8 mouse cellular contexts compared by ENCODE assay signal in genomic region chr5:66150106-66150705, GRCm38 (mm10). TPM values are rescaled to one million over a fixed set of nuclear protein-coding genes. Genes with fewer than 3 reads are reported as not detected.
DNase-seq lines count a peak whose midpoint lies in the region; ATAC-seq and TF ChIP-seq lines count a peak whose summit lies in the region.

No protein-coding gene starts in this region.

- peak overlapping the region; percentile 43 for H3K4me3 ChIP-seq in kidney, postnatal 0 days (replicated peaks; ENCODE audit: low read depth, low read length)
- peak overlapping the region; percentile 42 for H3K4me3 ChIP-seq in hindbrain, embryonic 13.5 days
- H3K4me3 ChIP-seq in midbrain, embryonic 15.5 days, result peak overlapping the region; percentile 37

- no peaks in the 10 kb centered on the region for H3K27me3 ChIP-seq in kidney, postnatal 0 days (ENCODE audit: insufficient read depth, low read length)
- H3K27me3 ChIP-seq in hindbrain, embryonic 13.5 days, result peaks cover 67% of the 10 kb centered on the region
- peaks cover 22% of the 10 kb centered on the region for H3K27me3 ChIP-seq in midbrain, embryonic 15.5 days (replicated peaks)

- intact Hi-C loops in left cerebral cortex, postnatal 4 days (cut with DNase I), result no loop called here

- no peak for ATAC-seq in kidney, postnatal 0 days (replicated peaks; ENCODE audit: low FRiP score, low read depth)
- no peak for ATAC-seq in hindbrain, embryonic 13.5 days (ENCODE audit: low FRiP score)
- ATAC-seq in midbrain, embryonic 15.5 days (replicated peaks), result no peak

- TF ChIP-seq CTCF in kidney, postnatal 0 days (IDR thresholded peaks at IDR 0.05; ENCODE audit: low read depth), result no peak

- H3K36me3 ChIP-seq in kidney, postnatal 0 days (ENCODE audit: insufficient read depth, low read length), result no peaks in the 10 kb centered on the region
- no peaks in the 10 kb centered on the region for H3K36me3 ChIP-seq in hindbrain, embryonic 13.5 days
- H3K36me3 ChIP-seq in midbrain, embryonic 15.5 days (replicated peaks), result no peaks in the 10 kb centered on the region

- no peaks in the 10 kb centered on the region for H3K9me3 ChIP-seq in kidney, postnatal 0 days (replicated peaks; ENCODE audit: low read length)
- no peaks in the 10 kb centered on the region for H3K9me3 ChIP-seq in hindbrain, embryonic 13.5 days
- H3K9me3 ChIP-seq in midbrain, embryonic 15.5 days, result no peaks in the 10 kb centered on the region

- WGBS in kidney, postnatal 0 days, result 2% methylated on average over 18 of the region's 18 CpGs
- 2% methylated on average over 18 of the region's 18 CpGs for WGBS in hindbrain, embryonic 13.5 days
- WGBS in midbrain, embryonic 15.5 days, result 1% methylated on average over 18 of the region's 18 CpGs

- DNase-seq in kidney, postnatal 0 days (ENCODE audit: low spot score), result peak; percentile 24
- DNase-seq in kidney, adult 8-10 months, result no peak
- DNase-seq in embryo, embryonic 10 days (ENCODE audit: low spot score), result peak; percentile 16
- DNase-seq in gastrocnemius, postnatal 4 days (ENCODE audit: low spot score in 2 of 2), result no peak
- no peak for DNase-seq in left cerebral cortex, postnatal 4 days
- no peak for DNase-seq in thymus, postnatal 14 days

- H3K4me2 ChIP-seq in kidney, postnatal 0 days (ENCODE audit: low read length), result peak overlapping the region; percentile 76
- peak overlapping the region; percentile 70 for H3K4me2 ChIP-seq in hindbrain, embryonic 13.5 days
- peak overlapping the region; percentile 73 for H3K4me2 ChIP-seq in midbrain, embryonic 15.5 days

- H3K27ac ChIP-seq in kidney, postnatal 0 days, result peak overlapping the region; percentile 92
- H3K27ac ChIP-seq in hindbrain, embryonic 13.5 days, result no peak overlapping the region
- H3K27ac ChIP-seq in midbrain, embryonic 15.5 days, result no peak overlapping the region

- H3K9ac ChIP-seq in kidney, postnatal 0 days (ENCODE audit: low read depth, low read length), result peak overlapping the region; percentile 67
- H3K9ac ChIP-seq in hindbrain, embryonic 13.5 days, result peak overlapping the region; percentile 68; the same call in 1 of the 2 replicates
- peak overlapping the region; percentile 28; the same call in 1 of the 2 replicates for H3K9ac ChIP-seq in midbrain, embryonic 15.5 days

- H3K4me1 ChIP-seq in kidney, postnatal 0 days (replicated peaks; ENCODE audit: insufficient read depth, low read length), result no peaks in the 10 kb centered on the region; the same call in 1 of the 2 replicates
- peaks cover 15% of the 10 kb centered on the region for H3K4me1 ChIP-seq in hindbrain, embryonic 13.5 days (replicated peaks)
- peaks cover 20% of the 10 kb centered on the region for H3K4me1 ChIP-seq in midbrain, embryonic 15.5 days

RNA-seq across cellular contexts. Expression of gene Rbm47, which starts 22.7 kb away (rescaled TPM):
- polyA plus RNA-seq in kidney, postnatal 0 days (2015; fragmentation: Nextera tagmentation; extraction: Ambion mirVana), result 105 and 119 TPM in 2 replicates
- 3.9 and 7.8 TPM in 2 replicates for polyA plus RNA-seq in hindbrain, embryonic 13.5 days (2015; fragmentation: Nextera tagmentation; extraction: Ambion mirVana)
- polyA plus RNA-seq in midbrain, embryonic 15.5 days (2015; fragmentation: Nextera tagmentation; extraction: Ambion mirVana), result 3.3 and 3.5 TPM in 2 replicates
- 1 to 10 TPM; 2.7 to 6.7 TPM for total RNA-seq in gastrocnemius, postnatal 4 days (2021)
- total RNA-seq in left cerebral cortex, postnatal 4 days (2021), result under 1 TPM; 0.83 to 0.96 TPM

Comparison
In these comparisons a context has a peak if more than half of its experiments do, and no peak if none do; other contexts are left out.
1. DNase-seq: peak in kidney, postnatal 0 days (single experiment) and embryo, embryonic 10 days (single experiment); none in kidney, adult 8-10 months (0 of 2), gastrocnemius, postnatal 4 days (0 of 2), left cerebral cortex, postnatal 4 days (single experiment) and thymus, postnatal 14 days (single experiment).
2. RNA of gene Rbm47, which starts 22.7 kb away (polyA plus RNA-seq): 105 to 119 TPM in kidney, postnatal 0 days; 3.9 to 7.8 TPM in hindbrain, embryonic 13.5 days and 3.3 to 3.5 TPM in midbrain, embryonic 15.5 days; every median in the first group is over 10 times any median in the second.
3. Peak in every context shown above with its lines, with median percentiles within 50 percentile points of each other: H3K4me2 ChIP-seq, H3K4me3 ChIP-seq and H3K9ac ChIP-seq.